Mouse (Mus musculus): ENCODE results near the gene Olfr312.
"Not testable (repeated sequence)": the region's sequence is repeated elsewhere in the genome, so short reads cannot be mapped to it uniquely, and the experiment has no call there.

Gene Olfr312

GRCm38 (mm10) chr11:58828937-58829336 is at the start of gene Olfr312:
Gene Olfr312, plus strand, starts transcription at chr11:58829237.
- not testable (repeated sequence) for DNase-seq

GRCm38 (mm10) chr11:58782480-58783089 is 46.5 kb upstream of the Olfr312 start, which contains the start of gene Olfr314:
Gene Olfr314, plus strand, starts transcription at chr11:58782952.
- no peak for DNase-seq

GRCm38 (mm10) chr11:58784182-58784581 is 44.9 kb upstream of the Olfr312 start:
- DNase-seq: no peak

GRCm38 (mm10) chr11:58787651-58788050 is 41.4 kb upstream of the Olfr312 start:
- no peak for DNase-seq

GRCm38 (mm10) chr11:58788346-58788745 is 40.7 kb upstream of the Olfr312 start:
- DNase-seq: no peak

- DNase-seq: no peak
Measured at GRCm38 (mm10) chr11:58789532-58789931, 39.5 kb upstream of the Olfr312 start.

GRCm38 (mm10) chr11:58790053-58790452 is 39.0 kb upstream of the Olfr312 start:
- DNase-seq: no peak

- DNase-seq: no peak
Measured at GRCm38 (mm10) chr11:58790646-58791045, 38.4 kb upstream of the Olfr312 start.

GRCm38 (mm10) chr11:58795856-58796255 is 33.2 kb upstream of the Olfr312 start:
- DNase-seq: no peak

- peak; percentile 10 for DNase-seq
Measured at GRCm38 (mm10) chr11:58796850-58797249, 32.2 kb upstream of the Olfr312 start.

- DNase-seq: no peak
Measured at GRCm38 (mm10) chr11:58799747-58800146, 29.3 kb upstream of the Olfr312 start.

- DNase-seq: no peak
Measured at GRCm38 (mm10) chr11:58801558-58802228, 27.3 kb upstream of the Olfr312 start, which contains the start of gene Fam183b. Gene Fam183b, minus strand, starts transcription at chr11:58801960.

- DNase-seq: no peak
Measured at GRCm38 (mm10) chr11:58803871-58804270, 25.2 kb upstream of the Olfr312 start.

GRCm38 (mm10) chr11:58804393-58804792 is 24.6 kb upstream of the Olfr312 start:
- no peak for DNase-seq

GRCm38 (mm10) chr11:58812001-58812400 is 17.0 kb upstream of the Olfr312 start:
- DNase-seq: no peak

GRCm38 (mm10) chr11:58814700-58815099 is 14.3 kb upstream of the Olfr312 start, which contains the start of gene Olfr313:
Gene Olfr313, plus strand, starts transcription at chr11:58815000.
- not testable (repeated sequence) for DNase-seq

- no peak for DNase-seq
Measured at GRCm38 (mm10) chr11:58815676-58816075, 13.4 kb upstream of the Olfr312 start.

- no peak for DNase-seq
Measured at GRCm38 (mm10) chr11:58829764-58830163, 727 bp downstream of the Olfr312 start.

GRCm38 (mm10) chr11:58832541-58832940 is 3.5 kb downstream of the Olfr312 start:
- DNase-seq: not testable (repeated sequence)

GRCm38 (mm10) chr11:58838951-58839350 is 9.9 kb downstream of the Olfr312 start, which contains the start of gene Olfr311:
Gene Olfr311, plus strand, starts transcription at chr11:58839251.
- not testable (repeated sequence) for DNase-seq

- peak; percentile 87 for DNase-seq
Measured at GRCm38 (mm10) chr11:58846919-58847461, 18.0 kb downstream of the Olfr312 start, which contains the start of gene Gm12258. Gene Gm12258, plus strand, starts transcription at chr11:58847158.

- DNase-seq: no peak
Measured at GRCm38 (mm10) chr11:58847636-58848035, 18.6 kb downstream of the Olfr312 start.

- DNase-seq: no peak
Measured at GRCm38 (mm10) chr11:58849731-58850130, 20.7 kb downstream of the Olfr312 start.

- DNase-seq: no peak
Measured at GRCm38 (mm10) chr11:58860744-58861143, 31.7 kb downstream of the Olfr312 start.

Data from kidney, postnatal 10 days (tissue).